Mouse (Mus musculus): Measurements from ENCODE around the gene Lats2. TPM values are rescaled to one million over a fixed set of nuclear protein-coding genes. Genes with fewer than 3 reads are reported as not detected.

Lats2 gene
- polyA plus RNA-seq, 1 experiment, result 50.8 TPM

DNA sequence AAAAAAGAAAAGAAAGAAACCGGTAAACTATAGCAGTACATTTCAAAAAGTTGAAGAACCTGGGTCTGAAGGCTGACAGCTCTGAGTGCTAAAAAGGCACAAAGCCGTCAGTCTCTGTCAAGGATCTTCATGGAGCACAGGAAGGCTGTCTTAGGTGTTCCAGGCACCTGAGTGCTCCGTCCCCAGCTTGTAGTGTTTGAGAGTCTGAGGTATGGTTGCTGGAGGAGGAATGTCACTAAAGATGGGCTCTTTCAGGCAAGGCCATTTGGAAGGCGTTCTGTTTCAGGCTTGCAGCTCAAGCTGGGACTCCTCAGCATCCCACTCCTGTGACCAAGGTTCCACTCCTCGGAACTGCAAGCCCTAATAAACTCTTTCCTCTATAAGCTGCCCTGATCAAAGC lies 70.7 kb downstream of the Lats2 start:
- TF ChIP-seq POLR2A (IDR thresholded peaks at IDR 0.05; ENCODE audit: low read depth, low read length) (no peak), CTCF (IDR thresholded peaks at IDR 0.05; ENCODE audit: borderline replicate concordance, insufficient read depth, low read length) (no peak)
- no peaks in the 10 kb centered on the region for H3K4me1 ChIP-seq (ENCODE audit: control insufficient read depth, insufficient read depth, low read length)
- no peak overlapping the region for H3K27ac ChIP-seq (ENCODE audit: insufficient read depth, low read length)
- no peak overlapping the region for H3K4me3 ChIP-seq (ENCODE audit: insufficient read depth, low read length)

DNA sequence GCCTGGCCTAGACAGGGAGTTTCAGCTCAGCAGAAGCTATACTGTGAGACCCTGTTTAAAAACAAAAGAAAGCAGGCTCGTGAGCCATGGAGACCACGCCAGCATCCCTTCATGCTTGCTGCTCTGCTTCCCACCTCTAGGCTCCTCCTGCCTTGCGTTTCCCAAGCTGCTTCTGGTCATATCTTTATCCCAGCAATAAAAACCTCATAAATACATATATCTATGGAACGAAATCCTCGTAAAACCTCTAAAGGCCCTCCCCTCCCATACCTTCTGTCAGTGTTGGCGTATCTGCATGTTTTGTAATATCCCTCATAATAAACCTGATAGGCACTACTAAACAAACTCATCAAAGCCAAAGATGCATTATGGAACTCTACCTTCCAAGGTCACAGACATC lies 71.5 kb downstream of the Lats2 start:
- TF ChIP-seq CTCF (IDR thresholded peaks at IDR 0.05; ENCODE audit: borderline replicate concordance, insufficient read depth, low read length) (no peak), POLR2A (IDR thresholded peaks at IDR 0.05; ENCODE audit: low read depth, low read length) (no peak)

DNA sequence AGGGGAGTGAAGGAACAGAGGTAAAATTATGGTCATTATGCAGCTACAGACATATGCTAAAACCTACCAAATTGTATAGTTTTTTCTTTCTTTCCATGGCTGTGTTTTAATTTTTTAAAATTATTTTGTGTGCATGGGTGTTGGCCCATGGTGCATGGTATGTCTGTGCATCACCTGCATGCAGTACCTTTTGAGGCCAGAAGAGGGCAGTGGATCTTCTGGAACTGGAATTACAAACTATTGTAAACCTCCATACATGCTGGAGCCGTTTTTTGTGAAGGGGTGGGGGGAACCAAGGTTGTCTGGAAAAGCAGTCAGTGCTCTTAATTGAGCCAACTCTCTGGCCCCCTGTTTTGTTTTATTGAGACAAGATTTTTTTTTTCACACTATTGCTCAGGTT lies 73.6 kb downstream of the Lats2 start:
- no peak overlapping the region for H3K27ac ChIP-seq (ENCODE audit: insufficient read depth, low read length)
- H3K4me3 ChIP-seq (ENCODE audit: insufficient read depth, low read length), result no peak overlapping the region
- H3K4me1 ChIP-seq (ENCODE audit: control insufficient read depth, insufficient read depth, low read length), result no peaks in the 10 kb centered on the region
- TF ChIP-seq POLR2A (IDR thresholded peaks at IDR 0.05; ENCODE audit: low read depth, low read length), result no peak
- peak; percentile 49; the same call in 1 of the 2 replicates for TF ChIP-seq CTCF (IDR thresholded peaks at IDR 0.05; ENCODE audit: borderline replicate concordance, insufficient read depth, low read length)

More for the DNA sequence above, 71.5 kb downstream of the Lats2 start:
- Histone ChIP-seq H3K27ac (ENCODE audit: insufficient read depth, low read length) (no peak overlapping the region), H3K4me3 (ENCODE audit: insufficient read depth, low read length) (no peak overlapping the region), H3K4me1 (ENCODE audit: control insufficient read depth, insufficient read depth, low read length) (no peaks in the 10 kb centered on the region)

GRCm38 (mm10) chr14:57682751-57683150 lies 75.4 kb downstream of the Lats2 start:
- TF ChIP-seq POLR2A (IDR thresholded peaks at IDR 0.05; ENCODE audit: low read depth, low read length) (no peak), CTCF (IDR thresholded peaks at IDR 0.05; ENCODE audit: borderline replicate concordance, insufficient read depth, low read length) (no peak)
- Histone ChIP-seq H3K4me3 (ENCODE audit: insufficient read depth, low read length) (no peak overlapping the region), H3K27ac (ENCODE audit: insufficient read depth, low read length) (no peak overlapping the region), H3K4me1 (ENCODE audit: control insufficient read depth, insufficient read depth, low read length) (no peaks in the 10 kb centered on the region)

DNA sequence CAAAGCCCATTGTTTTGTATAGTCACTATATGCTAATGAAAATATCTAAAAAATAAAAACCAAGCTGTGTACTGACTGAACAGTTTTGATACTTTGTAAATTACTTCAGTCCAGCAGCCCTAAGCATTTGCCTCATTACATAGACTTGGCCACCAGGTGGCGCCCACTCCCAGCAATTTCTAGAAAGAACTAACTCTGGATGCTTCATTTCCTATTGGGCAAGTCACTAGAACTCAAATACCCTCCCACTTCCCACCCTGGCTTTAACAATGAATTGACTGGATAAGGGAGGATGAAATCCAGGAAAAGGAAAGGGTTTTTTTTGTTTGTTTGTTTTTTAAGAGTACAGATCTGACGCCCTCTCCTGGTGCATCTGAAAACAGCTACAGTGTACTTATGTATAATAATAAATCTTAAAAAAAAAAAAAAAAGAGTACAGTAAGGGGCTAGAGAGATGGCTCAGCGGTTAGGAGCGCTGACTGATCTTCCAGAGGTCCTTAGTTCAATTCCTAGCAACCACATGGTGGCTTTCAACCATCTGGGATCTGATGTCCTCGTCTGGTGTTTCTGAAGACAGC lies 78.1 kb downstream of the Lats2 start:
- Histone ChIP-seq H3K4me3 (ENCODE audit: insufficient read depth, low read length) (no peak overlapping the region), H3K4me1 (ENCODE audit: control insufficient read depth, insufficient read depth, low read length) (no peaks in the 10 kb centered on the region; the same call in 1 of the 2 replicates), H3K27ac (ENCODE audit: insufficient read depth, low read length) (no peak overlapping the region)
- TF ChIP-seq CTCF (IDR thresholded peaks at IDR 0.05; ENCODE audit: borderline replicate concordance, insufficient read depth, low read length), result peak; percentile 25; the same call in 1 of the 2 replicates
- TF ChIP-seq POLR2A (IDR thresholded peaks at IDR 0.05; ENCODE audit: low read depth, low read length), result no peak

DNA sequence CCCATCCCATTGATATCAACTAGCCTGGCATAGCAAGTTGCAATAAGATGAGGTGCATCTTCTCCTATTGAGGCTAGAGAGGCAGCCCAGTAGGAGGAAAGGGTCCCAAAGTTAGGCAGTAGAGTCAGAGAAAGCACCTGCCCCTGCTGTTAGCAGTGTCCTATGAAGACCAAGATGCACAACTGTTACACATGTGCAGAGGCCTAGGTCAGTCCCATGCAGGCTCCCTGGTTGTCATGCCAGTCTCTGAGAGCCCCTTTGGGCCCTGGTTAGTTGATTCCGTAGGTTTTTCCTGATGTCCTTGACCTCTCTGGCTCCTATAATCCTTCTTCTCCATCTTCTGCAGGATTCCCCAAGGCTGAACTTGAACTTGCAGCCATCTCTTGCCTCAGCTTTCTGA lies 78.7 kb downstream of the Lats2 start:
- TF ChIP-seq POLR2A (IDR thresholded peaks at IDR 0.05; ENCODE audit: low read depth, low read length) (no peak), CTCF (IDR thresholded peaks at IDR 0.05; ENCODE audit: borderline replicate concordance, insufficient read depth, low read length) (no peak)
- Histone ChIP-seq H3K4me1 (ENCODE audit: control insufficient read depth, insufficient read depth, low read length) (no peaks in the 10 kb centered on the region; the same call in 1 of the 2 replicates), H3K27ac (ENCODE audit: insufficient read depth, low read length) (no peak overlapping the region), H3K4me3 (ENCODE audit: insufficient read depth, low read length) (no peak overlapping the region)

GRCm38 (mm10) chr14:57675481-57675880 lies 82.7 kb downstream of the Lats2 start:
- no peak for TF ChIP-seq POLR2A (IDR thresholded peaks at IDR 0.05; ENCODE audit: low read depth, low read length)
- no peak for TF ChIP-seq CTCF (IDR thresholded peaks at IDR 0.05; ENCODE audit: borderline replicate concordance, insufficient read depth, low read length)
- Histone ChIP-seq H3K27ac (ENCODE audit: insufficient read depth, low read length) (no peak overlapping the region), H3K4me1 (ENCODE audit: control insufficient read depth, insufficient read depth, low read length) (no peaks in the 10 kb centered on the region; the same call in 1 of the 2 replicates), H3K4me3 (ENCODE audit: insufficient read depth, low read length) (no peak overlapping the region)

DNA sequence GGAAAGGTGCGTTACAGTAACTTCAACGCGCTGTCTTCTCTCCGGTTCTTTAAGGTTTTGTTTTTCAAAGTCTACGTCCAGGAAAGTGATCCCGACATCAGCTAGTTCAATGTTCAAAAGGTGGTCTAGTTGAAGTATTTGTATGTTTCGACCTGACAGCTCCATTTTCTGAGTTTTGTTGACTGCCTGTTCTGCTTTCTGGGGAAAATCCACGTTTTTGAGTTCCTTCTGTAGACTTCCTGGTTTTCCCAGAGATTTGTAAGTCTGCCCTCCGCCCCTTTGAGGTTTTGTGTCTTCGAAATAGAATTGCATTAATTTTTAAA lies 92.6 kb downstream of the Lats2 start:
- peak overlapping the region; percentile 77 for H3K4me3 ChIP-seq (ENCODE audit: insufficient read depth, low read length)
- H3K27ac ChIP-seq (ENCODE audit: insufficient read depth, low read length), result peak overlapping the region; percentile 76
- no peaks in the 10 kb centered on the region for H3K4me1 ChIP-seq (ENCODE audit: control insufficient read depth, insufficient read depth, low read length)
- TF ChIP-seq POLR2A (IDR thresholded peaks at IDR 0.05; ENCODE audit: low read depth, low read length) (no peak), CTCF (IDR thresholded peaks at IDR 0.05; ENCODE audit: borderline replicate concordance, insufficient read depth, low read length) (no peak)

DNA sequence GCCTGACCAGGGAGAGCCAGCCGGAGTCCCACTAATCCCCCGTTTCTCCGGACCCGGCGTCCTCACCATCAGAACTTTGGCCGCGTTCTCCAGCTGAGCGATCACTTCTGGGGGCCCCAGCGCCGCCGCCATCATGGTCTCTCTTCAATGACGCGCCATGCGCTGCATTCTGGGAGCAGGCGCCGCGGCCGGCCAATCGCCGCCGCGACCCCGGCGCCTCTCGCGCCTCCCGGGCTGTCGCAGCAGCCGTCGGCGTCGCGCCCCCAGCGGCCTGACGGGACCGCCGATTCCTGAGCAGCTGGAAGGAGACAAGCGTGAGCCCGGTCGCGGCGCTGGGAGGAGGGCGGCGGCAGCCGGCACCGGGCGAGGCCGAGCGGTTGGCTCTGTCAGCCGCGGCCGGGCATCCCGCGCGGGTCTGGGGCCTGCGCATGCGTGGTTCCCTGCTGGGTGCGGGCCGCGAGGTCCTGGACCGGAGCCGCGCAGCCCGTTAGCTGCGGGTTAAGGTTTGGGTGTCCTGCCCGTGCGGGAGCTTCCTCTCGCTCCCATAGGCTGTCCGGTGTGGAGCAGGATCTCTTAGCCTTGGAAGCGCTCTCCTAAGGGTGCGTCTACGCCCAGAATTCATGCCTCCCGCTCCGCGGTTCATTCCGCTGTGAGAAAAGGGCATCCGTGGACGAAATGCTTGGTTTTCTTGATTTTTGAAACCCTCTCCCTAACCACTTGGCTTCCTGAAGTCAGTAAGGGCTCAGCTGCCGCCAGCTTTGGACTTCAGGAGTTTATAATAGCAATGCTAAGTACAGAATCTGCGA lies 93.2 kb downstream of the Lats2 start, which contains the start of gene Xpo4:
Gene Xpo4, minus strand, starts transcription at position 609 of the 806 bp plus-strand sequence.
- Histone ChIP-seq H3K4me1 (ENCODE audit: control insufficient read depth, insufficient read depth, low read length) (no peaks in the 10 kb centered on the region), H3K27ac (ENCODE audit: insufficient read depth, low read length) (peak within 1 kb of the TSS; percentile 76), H3K4me3 (ENCODE audit: insufficient read depth, low read length) (peak within 1 kb of the TSS; percentile 77)
- peak; percentile 76 for TF ChIP-seq POLR2A (IDR thresholded peaks at IDR 0.05; ENCODE audit: low read depth, low read length)
- no peak for TF ChIP-seq CTCF (IDR thresholded peaks at IDR 0.05; ENCODE audit: borderline replicate concordance, insufficient read depth, low read length)

DNA sequence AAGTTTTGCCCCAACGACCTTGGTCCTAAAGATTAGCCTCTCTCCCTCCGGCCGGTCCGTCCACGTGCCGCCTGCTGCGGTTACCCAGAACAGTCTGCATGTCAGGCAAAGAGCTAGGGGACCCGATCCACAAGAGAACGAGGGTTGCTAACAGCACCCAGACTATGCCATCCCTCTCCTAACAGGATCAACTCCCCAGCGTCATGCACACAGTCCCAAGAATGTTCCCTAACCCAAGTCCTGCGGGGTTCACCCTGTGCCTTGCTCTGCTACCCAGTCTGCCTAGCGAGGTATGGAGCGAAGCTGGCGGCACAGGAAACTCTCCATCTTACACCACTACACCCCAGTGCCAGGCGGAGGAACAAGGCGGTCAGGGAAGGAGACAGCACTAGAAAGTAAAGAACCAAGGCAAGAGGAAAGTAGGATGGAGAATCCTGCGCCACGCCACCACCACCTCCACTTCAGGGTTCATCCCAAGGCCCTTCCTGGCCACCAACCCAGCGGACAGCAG lies 93.8 kb downstream of the Lats2 start:
- Histone ChIP-seq H3K4me3 (ENCODE audit: insufficient read depth, low read length) (peak overlapping the region; percentile 77), H3K27ac (ENCODE audit: insufficient read depth, low read length) (peak overlapping the region; percentile 76), H3K4me1 (ENCODE audit: control insufficient read depth, insufficient read depth, low read length) (no peaks in the 10 kb centered on the region)
- TF ChIP-seq CTCF (IDR thresholded peaks at IDR 0.05; ENCODE audit: borderline replicate concordance, insufficient read depth, low read length) (no peak), POLR2A (IDR thresholded peaks at IDR 0.05; ENCODE audit: low read depth, low read length) (no peak; the same call in 1 of the 2 replicates)

All from embryonic fibroblast, embryonic 13.5 days (primary cell).